Mouse (Mus musculus): Measurements from ENCODE around the gene Mapkapk5. TPM values are rescaled to one million over a fixed set of nuclear protein-coding genes. Genes with fewer than 3 reads are reported as not detected.

The Mapkapk5 gene
- total and polyA plus RNA-seq, 3 experiments, result 66.3 to 74.8 TPM; not detected in 1

GRCm38 (mm10) chr5:121576927-121577488, 31.3 kb upstream of the Mapkapk5 start:
- Histone ChIP-seq H3K9me3 (replicated peaks; ENCODE audit: insufficient read depth, low read length) (no peaks in the 10 kb centered on the region), H3K27ac (ENCODE audit: control insufficient read depth, low read depth, low read length) (no peak overlapping the region), H3K4me1 (ENCODE audit: control insufficient read depth in 1 of 2, insufficient read depth in 2 of 2, low read length in 2 of 2) (no peaks in the 10 kb centered on the region), H3K79me2 (ENCODE audit: control insufficient read depth, insufficient read depth, low read length, poor library complexity) (no peaks in the 10 kb centered on the region), H3K9ac (ENCODE audit: control insufficient read depth, low read depth, low read length, poor library complexity, severe bottlenecking) (no peak overlapping the region), H3K27me3 (ENCODE audit: control insufficient read depth in 1 of 2, insufficient read depth in 2 of 2, low read length in 2 of 2) (no peaks in the 10 kb centered on the region), H3K4me3 (ENCODE audit: control insufficient read depth in 1 of 2, insufficient read depth in 1 of 2, low read depth in 2 of 2, low read length in 2 of 2) (no peak overlapping the region), H3K36me3 (ENCODE audit: control insufficient read depth in 1 of 2, insufficient read depth in 2 of 2, low read length in 2 of 2) (no peaks in the 10 kb centered on the region; a peak in 2 of 4 replicates)
- no peak for TF ChIP-seq SIN3A (IDR thresholded peaks at IDR 0.05; ENCODE audit: low read length)
- TF ChIP-seq MYB (IDR thresholded peaks at IDR 0.05; ENCODE audit: low read depth, low read length), result no peak
- no peak for TF ChIP-seq GATA1 (IDR thresholded peaks at IDR 0.05; ENCODE audit: low read depth, low read length)
- TF ChIP-seq E2F4 (IDR thresholded peaks at IDR 0.05; ENCODE audit: borderline replicate concordance, low read depth, low read length), result no peak
- TF ChIP-seq JUND (IDR thresholded peaks at IDR 0.05; ENCODE audit: low read depth, low read length), result no peak
- no peak for DNase-seq (ENCODE audit: low read depth, low spot score)

GRCm38 (mm10) chr5:121575867-121576266, 30.2 kb upstream of the Mapkapk5 start:
- no peaks in the 10 kb centered on the region for H3K27me3 ChIP-seq (ENCODE audit: control insufficient read depth in 1 of 2, insufficient read depth in 2 of 2, low read length in 2 of 2)
- DNase-seq (ENCODE audit: low read depth, low spot score), result no peak
- no peak overlapping the region for H3K9ac ChIP-seq (ENCODE audit: control insufficient read depth, low read depth, low read length, poor library complexity, severe bottlenecking)
- H3K79me2 ChIP-seq (ENCODE audit: control insufficient read depth, insufficient read depth, low read length, poor library complexity), result no peaks in the 10 kb centered on the region
- no peaks in the 10 kb centered on the region for H3K9me3 ChIP-seq (replicated peaks; ENCODE audit: insufficient read depth, low read length)
- no peak for TF ChIP-seq GABPA (IDR thresholded peaks at IDR 0.05; ENCODE audit: low read depth, low read length)
- TF ChIP-seq SMC3 (IDR thresholded peaks at IDR 0.05; ENCODE audit: low read depth, low read length), result no peak
- TF ChIP-seq MAZ (IDR thresholded peaks at IDR 0.05; ENCODE audit: low read depth, low read length), result no peak
- TF ChIP-seq BHLHE40 (IDR thresholded peaks at IDR 0.05; ENCODE audit: borderline replicate concordance, low read depth, low read length), result no peak
- no peak for TF ChIP-seq USF1 (IDR thresholded peaks at IDR 0.05; ENCODE audit: low read depth, low read length)
- TF ChIP-seq NRF1 (IDR thresholded peaks at IDR 0.05; ENCODE audit: insufficient read depth, low read depth, low read length, poor library complexity, severe bottlenecking), result no peak
- peaks cover 0 to 1% of the 10 kb centered on the region in 2 experiments; a peak in 2 of 4 replicates for H3K36me3 ChIP-seq (ENCODE audit: control insufficient read depth in 1 of 2, insufficient read depth in 2 of 2, low read length in 2 of 2)
- H3K4me3 ChIP-seq (ENCODE audit: control insufficient read depth in 1 of 2, insufficient read depth in 1 of 2, low read depth in 2 of 2, low read length in 2 of 2), result no peak overlapping the region
- no peaks in the 10 kb centered on the region for H3K4me1 ChIP-seq (ENCODE audit: control insufficient read depth in 1 of 2, insufficient read depth in 2 of 2, low read length in 2 of 2)
- no peak overlapping the region for H3K27ac ChIP-seq (ENCODE audit: control insufficient read depth, low read depth, low read length)

- no peaks in the 10 kb centered on the region for H3K9me3 ChIP-seq (replicated peaks; ENCODE audit: insufficient read depth, low read length)
- no peaks in the 10 kb centered on the region for H3K27me3 ChIP-seq (ENCODE audit: control insufficient read depth in 1 of 2, insufficient read depth in 2 of 2, low read length in 2 of 2)
- peaks cover 0 to 3% of the 10 kb centered on the region in 2 experiments; a peak in 1 of 4 replicates for H3K36me3 ChIP-seq (ENCODE audit: control insufficient read depth in 1 of 2, insufficient read depth in 2 of 2, low read length in 2 of 2)
- no peak for TF ChIP-seq MYC (IDR thresholded peaks at IDR 0.05; ENCODE audit: low read depth, low read length)
- no peak overlapping the region for H3K9ac ChIP-seq (ENCODE audit: control insufficient read depth, low read depth, low read length, poor library complexity, severe bottlenecking)
- H3K4me1 ChIP-seq (ENCODE audit: control insufficient read depth in 1 of 2, insufficient read depth in 2 of 2, low read length in 2 of 2), result no peaks in the 10 kb centered on the region
- H3K4me3 ChIP-seq (ENCODE audit: control insufficient read depth in 1 of 2, insufficient read depth in 1 of 2, low read depth in 2 of 2, low read length in 2 of 2), result no peak overlapping the region
- no peak overlapping the region for H3K27ac ChIP-seq (ENCODE audit: control insufficient read depth, low read depth, low read length)
- no peaks in the 10 kb centered on the region for H3K79me2 ChIP-seq (ENCODE audit: control insufficient read depth, insufficient read depth, low read length, poor library complexity)
- no peak for DNase-seq (ENCODE audit: low read depth, low spot score)
Observed at GRCm38 (mm10) chr5:121574145-121574544, 28.4 kb upstream of the Mapkapk5 start.
